Mouse (Mus musculus): Measurements from ENCODE around the gene Plekhg1. TPM values are rescaled to one million over a fixed set of nuclear protein-coding genes. Genes with fewer than 3 reads are reported as not detected.

The Plekhg1 gene
- polyA plus RNA-seq, 2 experiments = 0.75 to 0.98 TPM

- Histone ChIP-seq H3K4me1 (replicated peaks; ENCODE audit: control insufficient read depth in 2 of 2, insufficient read depth in 2 of 2, low read length in 1 of 2) (peaks cover 0 to 2% of the 10 kb centered on the region in 2 experiments; a peak in 1 of 4 replicates), H3K4me2 (ENCODE audit: low read depth) (no peak overlapping the region), H3K9me3 (ENCODE audit: control insufficient read depth, low read length) (no peaks in the 10 kb centered on the region), H3K27ac (no peak overlapping the region), H3K36me3 (replicated peaks; ENCODE audit: control insufficient read depth, insufficient read depth, low read depth) (no peaks in the 10 kb centered on the region), H3K9ac (replicated peaks) (no peak overlapping the region), H3K27me3 (ENCODE audit: control insufficient read depth, insufficient read depth, low read length) (no peaks in the 10 kb centered on the region), H3K4me3 (ENCODE audit: insufficient read depth in 1 of 2, low read depth in 2 of 2, low read length in 2 of 2) (no peak overlapping the region)
- DNase-seq (ENCODE audit: low read depth in 3 of 3, low spot score in 3 of 3) = peak in 1 of 3 experiments; percentile 3
- TF ChIP-seq EP300 (IDR thresholded peaks at IDR 0.05; ENCODE audit: low read depth) (no peak), CTCF (IDR thresholded peaks at IDR 0.05; ENCODE audit: low read depth) (no peak)
- no peak for ATAC-seq (ENCODE audit: insufficient read depth)
- 41% methylated on average over 5 of the region's 5 CpGs for WGBS (ENCODE audit: insufficient replicate concordance)
Measured at GRCm38 (mm10) chr10:3697500-3697899, 42.7 kb upstream of the Plekhg1 start.

- Histone ChIP-seq H3K36me3 (replicated peaks; ENCODE audit: control insufficient read depth, insufficient read depth, low read depth) (no peaks in the 10 kb centered on the region), H3K27ac (no peak overlapping the region), H3K9ac (replicated peaks) (no peak overlapping the region), H3K4me3 (ENCODE audit: insufficient read depth in 1 of 2, low read depth in 2 of 2, low read length in 2 of 2) (no peak overlapping the region), H3K27me3 (ENCODE audit: control insufficient read depth, insufficient read depth, low read length) (no peaks in the 10 kb centered on the region), H3K9me3 (ENCODE audit: control insufficient read depth, low read length) (no peaks in the 10 kb centered on the region), H3K4me2 (ENCODE audit: low read depth) (no peak overlapping the region), H3K4me1 (replicated peaks; ENCODE audit: control insufficient read depth in 2 of 2, insufficient read depth in 2 of 2, low read length in 1 of 2) (peaks cover 0 to 2% of the 10 kb centered on the region in 2 experiments; a peak in 1 of 4 replicates)
- DNase-seq (ENCODE audit: low read depth in 3 of 3, low spot score in 3 of 3) = no peak
- WGBS (ENCODE audit: insufficient replicate concordance) = 54% methylated on average over 12 of the region's 12 CpGs
- ATAC-seq (ENCODE audit: insufficient read depth) = no peak
- TF ChIP-seq CTCF (IDR thresholded peaks at IDR 0.05; ENCODE audit: low read depth) (no peak), EP300 (IDR thresholded peaks at IDR 0.05; ENCODE audit: low read depth) (no peak)
Measured at GRCm38 (mm10) chr10:3700225-3701073, 39.7 kb upstream of the Plekhg1 start.

GRCm38 (mm10) chr10:3701832-3702231 is 38.3 kb upstream of the Plekhg1 start:
- WGBS (ENCODE audit: insufficient replicate concordance) = 40% methylated on average over 4 of the region's 4 CpGs
- Histone ChIP-seq H3K36me3 (replicated peaks; ENCODE audit: control insufficient read depth, insufficient read depth, low read depth) (no peaks in the 10 kb centered on the region), H3K9me3 (ENCODE audit: control insufficient read depth, low read length) (no peaks in the 10 kb centered on the region), H3K27ac (no peak overlapping the region), H3K27me3 (ENCODE audit: control insufficient read depth, insufficient read depth, low read length) (no peaks in the 10 kb centered on the region), H3K4me1 (replicated peaks; ENCODE audit: control insufficient read depth in 2 of 2, insufficient read depth in 2 of 2, low read length in 1 of 2) (peaks cover 0 to 2% of the 10 kb centered on the region in 2 experiments; a peak in 1 of 4 replicates), H3K4me3 (ENCODE audit: insufficient read depth in 1 of 2, low read depth in 2 of 2, low read length in 2 of 2) (no peak overlapping the region), H3K4me2 (ENCODE audit: low read depth) (no peak overlapping the region), H3K9ac (replicated peaks) (no peak overlapping the region)
- ATAC-seq (ENCODE audit: insufficient read depth) (no peak), DNase-seq (ENCODE audit: low read depth in 3 of 3, low spot score in 3 of 3) (no peak)
- TF ChIP-seq EP300 (IDR thresholded peaks at IDR 0.05; ENCODE audit: low read depth) = no peak
- no peak for TF ChIP-seq CTCF (IDR thresholded peaks at IDR 0.05; ENCODE audit: low read depth)

- DNase-seq (ENCODE audit: low read depth in 3 of 3, low spot score in 3 of 3) = no peak
- no peak overlapping the region for H3K9ac ChIP-seq (replicated peaks)
- no peaks in the 10 kb centered on the region for H3K9me3 ChIP-seq (ENCODE audit: control insufficient read depth, low read length)
- TF ChIP-seq CTCF (IDR thresholded peaks at IDR 0.05; ENCODE audit: low read depth) (no peak), EP300 (IDR thresholded peaks at IDR 0.05; ENCODE audit: low read depth) (no peak)
- no peaks in the 10 kb centered on the region for H3K27me3 ChIP-seq (ENCODE audit: control insufficient read depth, insufficient read depth, low read length)
- no peak overlapping the region for H3K27ac ChIP-seq
- peaks cover 0 to 2% of the 10 kb centered on the region in 2 experiments; a peak in 1 of 4 replicates for H3K4me1 ChIP-seq (replicated peaks; ENCODE audit: control insufficient read depth in 2 of 2, insufficient read depth in 2 of 2, low read length in 1 of 2)
- WGBS (ENCODE audit: insufficient replicate concordance) = 58% methylated on average over 2 of the region's 2 CpGs
- no peak overlapping the region for H3K4me2 ChIP-seq (ENCODE audit: low read depth)
- no peak for ATAC-seq (ENCODE audit: insufficient read depth)
- no peaks in the 10 kb centered on the region for H3K36me3 ChIP-seq (replicated peaks; ENCODE audit: control insufficient read depth, insufficient read depth, low read depth)
- no peak overlapping the region for H3K4me3 ChIP-seq (ENCODE audit: insufficient read depth in 1 of 2, low read depth in 2 of 2, low read length in 2 of 2)
Measured at GRCm38 (mm10) chr10:3702585-3702984, 37.6 kb upstream of the Plekhg1 start.

GRCm38 (mm10) chr10:3706231-3706630 is 33.9 kb upstream of the Plekhg1 start:
- H3K36me3 ChIP-seq (replicated peaks; ENCODE audit: control insufficient read depth, insufficient read depth, low read depth) = no peaks in the 10 kb centered on the region
- H3K9me3 ChIP-seq (ENCODE audit: control insufficient read depth, low read length) = no peaks in the 10 kb centered on the region
- TF ChIP-seq CTCF (IDR thresholded peaks at IDR 0.05; ENCODE audit: low read depth) (no peak), EP300 (IDR thresholded peaks at IDR 0.05; ENCODE audit: low read depth) (no peak)
- no peak overlapping the region for H3K4me3 ChIP-seq (ENCODE audit: insufficient read depth in 1 of 2, low read depth in 2 of 2, low read length in 2 of 2)
- no peak overlapping the region for H3K27ac ChIP-seq
- no peaks in the 10 kb centered on the region for H3K4me1 ChIP-seq (replicated peaks; ENCODE audit: control insufficient read depth in 2 of 2, insufficient read depth in 2 of 2, low read length in 1 of 2)
- no peaks in the 10 kb centered on the region for H3K27me3 ChIP-seq (ENCODE audit: control insufficient read depth, insufficient read depth, low read length)
- no peak overlapping the region for H3K4me2 ChIP-seq (ENCODE audit: low read depth)
- H3K9ac ChIP-seq (replicated peaks) = no peak overlapping the region
- DNase-seq (ENCODE audit: low read depth in 3 of 3, low spot score in 3 of 3) (no peak), ATAC-seq (ENCODE audit: insufficient read depth) (no peak)
- WGBS (ENCODE audit: insufficient replicate concordance) = 40% methylated on average over 4 of the region's 4 CpGs

All from liver, embryonic 14.5 days (tissue).